Mouse (Mus musculus): ENCODE results near the gene Prpf31.
"Not testable (repeated sequence)": the region's sequence is repeated elsewhere in the genome, so short reads cannot be mapped to it uniquely, and the experiment has no call there.

Prpf31 gene

GRCm38 (mm10) chr7:3629543-3630477, at the start of gene Prpf31, which contains the start of gene Tfpt:
Prpf31 (plus strand) TSS chr7:3629985.
Tfpt (minus strand) TSS chr7:3629929.
- DNase-seq (ENCODE audit: low spot score in 2 of 2) = peak; percentile 92

- no peak for DNase-seq (ENCODE audit: low spot score in 2 of 2)
These were observed 49.8 kb upstream of the Prpf31 start for GRCm38 (mm10) chr7:3580029-3580428.

GRCm38 (mm10) chr7:3585763-3586162, 44.0 kb upstream of the Prpf31 start:
- no peak for DNase-seq (ENCODE audit: low spot score in 2 of 2)

- DNase-seq (ENCODE audit: low spot score in 2 of 2) = no peak
These were observed 43.5 kb upstream of the Prpf31 start for GRCm38 (mm10) chr7:3586255-3586654.

GRCm38 (mm10) chr7:3587292-3587691, 42.5 kb upstream of the Prpf31 start:
- no peak for DNase-seq (ENCODE audit: low spot score in 2 of 2)

- no peak for DNase-seq (ENCODE audit: low spot score in 2 of 2)
These were observed 39.2 kb upstream of the Prpf31 start for GRCm38 (mm10) chr7:3590550-3590949.

GRCm38 (mm10) chr7:3591534-3591933, 38.3 kb upstream of the Prpf31 start:
- no peak for DNase-seq (ENCODE audit: low spot score in 2 of 2)

- DNase-seq (ENCODE audit: low spot score in 2 of 2) = no peak
These were observed 35.9 kb upstream of the Prpf31 start for GRCm38 (mm10) chr7:3593855-3594254.

- no peak for DNase-seq (ENCODE audit: low spot score in 2 of 2)
These were observed 35.1 kb upstream of the Prpf31 start for GRCm38 (mm10) chr7:3594686-3595085.

- DNase-seq (ENCODE audit: low spot score in 2 of 2) = no peak
These were observed 34.6 kb upstream of the Prpf31 start for GRCm38 (mm10) chr7:3595146-3595545.

- DNase-seq (ENCODE audit: low spot score in 2 of 2) = not testable (repeated sequence)
These were observed 32.0 kb upstream of the Prpf31 start for GRCm38 (mm10) chr7:3597755-3598154.

- DNase-seq (ENCODE audit: low spot score in 2 of 2) = peak; percentile 29 to 62
These were observed 28.7 kb upstream of the Prpf31 start for GRCm38 (mm10) chr7:3601119-3601518.

- no peak for DNase-seq (ENCODE audit: low spot score in 2 of 2)
These were observed 23.0 kb upstream of the Prpf31 start for GRCm38 (mm10) chr7:3606798-3607197.

- DNase-seq (ENCODE audit: low spot score in 2 of 2) = no peak
These were observed 22.4 kb upstream of the Prpf31 start for GRCm38 (mm10) chr7:3607391-3607790.

- no peak for DNase-seq (ENCODE audit: low spot score in 2 of 2)
These were observed 21.1 kb upstream of the Prpf31 start for GRCm38 (mm10) chr7:3608668-3609067.

GRCm38 (mm10) chr7:3609082-3609481, 20.7 kb upstream of the Prpf31 start:
- DNase-seq (ENCODE audit: low spot score in 2 of 2) = no peak

- DNase-seq (ENCODE audit: low spot score in 2 of 2) = no peak
These were observed 19.3 kb upstream of the Prpf31 start for GRCm38 (mm10) chr7:3610437-3610836.

- DNase-seq (ENCODE audit: low spot score in 2 of 2) = no peak
These were observed 18.8 kb upstream of the Prpf31 start for GRCm38 (mm10) chr7:3611006-3611405.

GRCm38 (mm10) chr7:3614021-3614420, 15.8 kb upstream of the Prpf31 start:
- no peak for DNase-seq (ENCODE audit: low spot score in 2 of 2)

GRCm38 (mm10) chr7:3616057-3616388, 13.8 kb upstream of the Prpf31 start, which contains the start of gene Oscar:
Oscar (minus strand) TSS chr7:3616157.
- no peak for DNase-seq (ENCODE audit: low spot score in 2 of 2)

GRCm38 (mm10) chr7:3616389-3617241, 13.2 kb upstream of the Prpf31 start:
- no peak for DNase-seq (ENCODE audit: low spot score in 2 of 2)

GRCm38 (mm10) chr7:3617242-3617995, 12.4 kb upstream of the Prpf31 start, which contains the start of gene Ndufa3:
Ndufa3 (plus strand) TSS chr7:3617373.
- DNase-seq (ENCODE audit: low spot score in 2 of 2) = peak; percentile 83 to 84
